Mouse (Mus musculus) spleen, adult 2 months (tissue): Measurements from ENCODE around the gene Gcnt4.

Experiments
- CTCF ChIP-seq: fragments of 200-500 bp; IDR thresholded peaks from 2 replicates; pipeline ENCODE4 v1.5.1; 2011; ENCODE audit warnings: mild to moderate bottlenecking, inconsistent platforms; ENCODE audit not compliant: insufficient read depth, insufficient read length, insufficient replicate concordance; ENCODE audit errors: extremely low read depth
- POLR2A ChIP-seq: fragments of 200-500 bp; IDR thresholded peaks from 2 replicates; pipeline ENCODE4 v1.6.1; 2011; ENCODE audit warnings: low read depth, low read length, inconsistent platforms

DNA sequence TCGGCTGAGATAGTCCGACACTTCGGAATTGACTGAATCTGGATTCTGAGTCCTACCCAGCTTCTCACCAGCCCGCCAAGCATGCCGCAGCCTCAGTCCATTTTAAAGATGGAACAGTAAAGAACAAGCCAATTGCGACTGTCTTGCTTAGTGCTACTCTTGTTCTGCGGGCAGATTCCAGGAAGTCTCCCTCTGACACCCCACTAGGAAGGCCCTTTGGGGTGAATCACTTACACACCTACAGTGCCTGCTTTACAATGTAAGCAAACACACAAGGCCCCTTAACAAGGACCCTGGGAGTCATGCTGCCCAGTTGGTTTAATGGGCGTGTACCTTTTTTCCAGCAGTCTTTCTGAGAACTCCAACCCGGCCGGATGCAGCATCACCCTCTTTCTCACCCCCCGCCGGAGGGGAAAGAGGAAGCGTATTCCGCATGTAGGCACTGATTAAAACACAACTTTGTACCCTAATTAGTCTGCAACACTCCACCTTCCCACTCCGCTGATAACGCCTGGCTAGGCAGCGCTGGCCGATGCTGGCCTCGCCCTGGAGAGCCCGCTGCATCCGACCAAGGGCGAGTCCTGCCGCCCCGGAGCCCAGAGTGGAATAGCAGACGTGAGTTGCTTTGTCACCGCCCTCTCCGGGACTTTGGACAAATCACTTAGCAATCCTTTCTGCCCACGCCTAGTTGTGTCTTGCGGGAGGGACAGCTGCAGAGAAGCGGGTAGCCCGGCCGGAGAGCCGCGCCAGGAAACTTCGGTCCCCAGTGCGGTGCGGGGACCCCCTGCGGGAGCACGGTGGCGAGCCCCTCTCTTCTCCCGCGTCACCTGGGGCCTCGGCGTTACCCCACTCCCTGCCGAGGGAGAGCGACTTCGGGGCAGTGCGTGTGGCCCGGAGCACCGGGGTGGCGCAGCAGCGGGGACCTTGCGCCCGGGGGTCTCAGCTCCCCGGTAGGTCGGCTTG is at the start of gene Gcnt4:
- TF ChIP-seq CTCF (no peak), POLR2A (no peak)
